14 mouse cellular contexts compared by ENCODE assay signal in the genomic region with DNA sequence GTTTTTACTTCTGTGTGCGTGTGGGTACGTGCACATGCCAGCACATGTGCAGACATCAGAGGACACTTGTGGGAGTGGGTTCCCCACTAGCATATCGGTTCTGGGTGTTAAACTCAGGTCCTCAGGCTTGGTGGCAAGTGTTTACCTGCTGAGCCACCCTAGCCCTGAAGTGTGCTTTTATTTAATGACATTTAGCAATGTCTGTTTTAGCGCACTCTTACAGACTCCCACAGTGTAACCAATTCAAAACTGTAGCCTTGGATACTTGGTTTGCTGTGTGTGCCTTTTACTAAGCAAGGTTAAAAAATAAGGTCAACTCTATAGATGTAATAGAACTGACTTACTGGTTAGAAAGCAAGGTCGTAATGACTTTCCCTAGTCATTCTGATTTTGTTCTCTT. TPM values are rescaled to one million over a fixed set of nuclear protein-coding genes. Genes with fewer than 3 reads are reported as not detected.
DNase-seq lines count a peak whose midpoint lies in the region; ATAC-seq and TF ChIP-seq lines count a peak whose summit lies in the region.
"Had no signal": no experiment of that assay in that cellular context is flagged by ENCODE, and none has a peak within 500 bp of the region (broad histone marks: within the 10 kb centered on the region; RNA-seq: fewer than 3 reads in every experiment).

No protein-coding gene starts in this region.

- no peak for ATAC-seq in heart, embryonic 13.5 days (ENCODE audit: extremely low read depth, insufficient number of reproducible peaks, low FRiP score, low TSS enrichment)
- no peak for ATAC-seq in heart, embryonic 11.5 days (replicated peaks; ENCODE audit: insufficient number of reproducible peaks, low FRiP score, low TSS enrichment)
- no peak for ATAC-seq in liver, postnatal 0 days
- no peak for ATAC-seq in intestine, postnatal 0 days

- H3K9me3 ChIP-seq in heart, embryonic 13.5 days, result no peaks in the 10 kb centered on the region
- H3K9me3 ChIP-seq in heart, embryonic 11.5 days (replicated peaks; ENCODE audit: control insufficient read depth, low read length), result no peaks in the 10 kb centered on the region
- no peaks in the 10 kb centered on the region for H3K9me3 ChIP-seq in liver, postnatal 0 days (ENCODE audit: low read length)
- H3K9me3 ChIP-seq in intestine, postnatal 0 days (ENCODE audit: control insufficient read depth), result no peaks in the 10 kb centered on the region
- H3K9me3 ChIP-seq: heart, embryonic 12.5 days had no signal

- H3K27me3 ChIP-seq in heart, embryonic 13.5 days (replicated peaks), result no peaks in the 10 kb centered on the region
- H3K27me3 ChIP-seq in heart, embryonic 11.5 days (ENCODE audit: control insufficient read depth, insufficient read depth, low read length), result no peaks in the 10 kb centered on the region
- no peaks in the 10 kb centered on the region for H3K27me3 ChIP-seq in liver, postnatal 0 days (ENCODE audit: insufficient read depth, low read length)
- H3K27me3 ChIP-seq in intestine, postnatal 0 days (replicated peaks; ENCODE audit: control insufficient read depth, insufficient read depth, low read length), result no peaks in the 10 kb centered on the region
- H3K27me3 ChIP-seq: heart, embryonic 12.5 days had no signal

- H3K36me3 ChIP-seq in heart, embryonic 13.5 days, result peaks cover 44% of the 10 kb centered on the region
- no peaks in the 10 kb centered on the region; the same call in none of the 2 replicates for H3K36me3 ChIP-seq in heart, embryonic 11.5 days (ENCODE audit: control insufficient read depth, insufficient read depth, low read length)
- peaks cover 23% of the 10 kb centered on the region for H3K36me3 ChIP-seq in liver, postnatal 0 days (replicated peaks; ENCODE audit: insufficient read depth, low read length)
- peaks cover 13% of the 10 kb centered on the region; the same call in 1 of the 2 replicates for H3K36me3 ChIP-seq in intestine, postnatal 0 days (ENCODE audit: control insufficient read depth, insufficient read depth)

- no peak overlapping the region for H3K4me3 ChIP-seq in heart, embryonic 13.5 days
- no peak overlapping the region for H3K4me3 ChIP-seq in heart, embryonic 11.5 days (ENCODE audit: low read depth, low read length)
- no peak overlapping the region for H3K4me3 ChIP-seq in liver, postnatal 0 days (ENCODE audit: low read depth, low read length)
- peak overlapping the region; percentile 30 for H3K4me3 ChIP-seq in cortical plate, adult 2 months (ENCODE audit: insufficient read depth, low read length)
- 0 out of 2 replicates have a peak overlapping the region, but pooled peaks have one; percentile 96 for H3K4me3 ChIP-seq in intestine, postnatal 0 days (ENCODE audit: low read depth, low read length)
- H3K4me3 ChIP-seq: heart, embryonic 12.5 days had no signal

- TF ChIP-seq POLR2A in cortical plate, adult 2 months (IDR thresholded peaks at IDR 0.05; ENCODE audit: extremely low read depth, insufficient read depth, low read length), result no peak

- 90% methylated on average over 5 of the region's 5 CpGs for WGBS in heart, embryonic 13.5 days
- 89% methylated on average over 5 of the region's 5 CpGs for WGBS in heart, embryonic 11.5 days (ENCODE audit: insufficient replicate concordance)
- 91% methylated on average over 5 of the region's 5 CpGs for WGBS in liver, postnatal 0 days (ENCODE audit: insufficient replicate concordance)
- 89% methylated on average over 5 of the region's 5 CpGs for WGBS in intestine, postnatal 0 days

- TF ChIP-seq CTCF in liver, postnatal 0 days (IDR thresholded peaks at IDR 0.05; ENCODE audit: low read depth), result no peak
- TF ChIP-seq CTCF in cortical plate, adult 2 months (IDR thresholded peaks at IDR 0.05; ENCODE audit: extremely low read depth, insufficient read depth, low read length), result no peak
- TF ChIP-seq CTCF in intestine, postnatal 0 days (IDR thresholded peaks at IDR 0.05; ENCODE audit: low read depth), result no peak

- H3K9ac ChIP-seq in heart, embryonic 13.5 days, result no peak overlapping the region; the same call in 1 of the 2 replicates
- H3K9ac ChIP-seq in heart, embryonic 11.5 days (ENCODE audit: low read depth, low read length), result no peak overlapping the region
- no peak overlapping the region for H3K9ac ChIP-seq in liver, postnatal 0 days (replicated peaks)
- H3K9ac ChIP-seq in intestine, postnatal 0 days (ENCODE audit: low read depth, low read length), result 0 out of 2 replicates have a peak overlapping the region, but pooled peaks have one; percentile 11
- H3K9ac ChIP-seq: heart, embryonic 12.5 days had no signal

- peak overlapping the region; percentile 79; the same call in 1 of the 2 replicates for H3K4me2 ChIP-seq in heart, embryonic 13.5 days
- H3K4me2 ChIP-seq in heart, embryonic 11.5 days, result no peak overlapping the region
- H3K4me2 ChIP-seq in liver, postnatal 0 days (ENCODE audit: low read depth, low read length), result peak overlapping the region; percentile 76; the same call in 1 of the 2 replicates
- H3K4me2 ChIP-seq in intestine, postnatal 0 days (replicated peaks; ENCODE audit: low read depth), result peak overlapping the region; percentile 70
- H3K4me2 ChIP-seq: heart, embryonic 12.5 days had no signal

- H3K4me1 ChIP-seq in heart, embryonic 13.5 days, result peaks cover 81% of the 10 kb centered on the region
- H3K4me1 ChIP-seq in heart, embryonic 11.5 days (ENCODE audit: control insufficient read depth, insufficient read depth, low read length), result peaks cover 45% of the 10 kb centered on the region
- peaks cover 65% of the 10 kb centered on the region for H3K4me1 ChIP-seq in liver, postnatal 0 days (ENCODE audit: insufficient read depth)
- peaks cover 19% of the 10 kb centered on the region for H3K4me1 ChIP-seq in cortical plate, adult 2 months (ENCODE audit: control insufficient read depth, insufficient read depth, low read length)
- H3K4me1 ChIP-seq in intestine, postnatal 0 days (replicated peaks; ENCODE audit: control insufficient read depth, insufficient read depth, low read length), result peaks cover 33% of the 10 kb centered on the region

- H3K27ac ChIP-seq in heart, embryonic 13.5 days (replicated peaks), result no peak overlapping the region
- H3K27ac ChIP-seq in heart, embryonic 11.5 days (ENCODE audit: low read depth, low read length), result no peak overlapping the region
- no peak overlapping the region for H3K27ac ChIP-seq in liver, postnatal 0 days (ENCODE audit: low read depth)
- H3K27ac ChIP-seq in cortical plate, adult 2 months (ENCODE audit: insufficient read depth, low read length), result no peak overlapping the region
- 0 out of 2 replicates have a peak overlapping the region, but pooled peaks have one; percentile 79 for H3K27ac ChIP-seq in intestine, postnatal 0 days (ENCODE audit: low read depth, low read length)

- TF ChIP-seq EP300 in liver, postnatal 0 days (IDR thresholded peaks at IDR 0.05; ENCODE audit: low read depth), result no peak

- no peak for DNase-seq in liver, postnatal 0 days
- no peak for DNase-seq in liver
- DNase-seq in frontal cortex, postnatal 14 days (ENCODE audit: low spot score in 2 of 2), result no peak
- DNase-seq in right cerebral cortex, postnatal 25 days, result no peak
- DNase-seq: adrenal gland, postnatal 14 days; gastrocnemius, postnatal 36 days; kidney, postnatal 14 days; lung, postnatal 4 days had no signal

RNA-seq across cellular contexts. Expression of a gene that starts 3.2 kb away (rescaled TPM):
- 17.8 and 18.6 TPM in 2 replicates for polyA plus RNA-seq in heart, embryonic 13.5 days (2015; fragmentation: Nextera tagmentation; extraction: Ambion mirVana)
- polyA plus RNA-seq in heart, embryonic 11.5 days (2014; fragmentation: Nextera tagmentation; extraction: Ambion mirVana), result 24.9 and 28.9 TPM in 2 replicates
- polyA plus RNA-seq in liver, postnatal 0 days (2015; fragmentation: Nextera tagmentation; extraction: Ambion mirVana), result 28.4 and 30.6 TPM in 2 replicates
- polyA plus RNA-seq in cortical plate, adult 2 months (2012; rRNA removed), result 35.5 and 37.0 TPM in 2 replicates
- polyA plus RNA-seq in intestine, postnatal 0 days (2015; fragmentation: Nextera tagmentation; extraction: Ambion mirVana), result 81.7 and 86.9 TPM in 2 replicates

RNA-seq across cellular contexts. Expression of a gene that starts 47.9 kb away (rescaled TPM):
- 0.05 TPM in 1 of 2 replicates, not detected in the other for polyA plus RNA-seq in heart, embryonic 13.5 days (2015; fragmentation: Nextera tagmentation; extraction: Ambion mirVana)
- polyA plus RNA-seq in heart, embryonic 11.5 days (2014; fragmentation: Nextera tagmentation; extraction: Ambion mirVana), result 0.11 TPM in 1 of 2 replicates, not detected in the other
- polyA plus RNA-seq in liver, postnatal 0 days (2015; fragmentation: Nextera tagmentation; extraction: Ambion mirVana), result not detected in 2 replicates
- 0.04 and 0.06 TPM in 2 replicates for polyA plus RNA-seq in cortical plate, adult 2 months (2012; rRNA removed)
- polyA plus RNA-seq in intestine, postnatal 0 days (2015; fragmentation: Nextera tagmentation; extraction: Ambion mirVana), result 0.08 TPM in 1 of 2 replicates, not detected in the other
- polyA plus RNA-seq: heart, embryonic 12.5 days; limb, embryonic 11.5 days had no signal

RNA-seq across cellular contexts. Expression of a gene that starts 59.9 kb away (rescaled TPM):
- 33.4 and 38.1 TPM in 2 replicates for polyA plus RNA-seq in heart, embryonic 13.5 days (2015; fragmentation: Nextera tagmentation; extraction: Ambion mirVana)
- 37.6 and 38.8 TPM in 2 replicates for polyA plus RNA-seq in heart, embryonic 11.5 days (2014; fragmentation: Nextera tagmentation; extraction: Ambion mirVana)
- polyA plus RNA-seq in liver, postnatal 0 days (2015; fragmentation: Nextera tagmentation; extraction: Ambion mirVana), result 9.4 and 11.0 TPM in 2 replicates
- 59.5 and 65.9 TPM in 2 replicates for polyA plus RNA-seq in cortical plate, adult 2 months (2012; rRNA removed)
- polyA plus RNA-seq in intestine, postnatal 0 days (2015; fragmentation: Nextera tagmentation; extraction: Ambion mirVana), result 22.7 and 23.8 TPM in 2 replicates

Comparison
In these comparisons a context has a peak if more than half of its experiments do, and no peak if none do; other contexts are left out.
1. H3K4me3 ChIP-seq: peak in cortical plate, adult 2 months (single experiment) and intestine, postnatal 0 days (single experiment); none in heart, embryonic 13.5 days (single experiment), heart, embryonic 11.5 days (single experiment) and liver, postnatal 0 days (single experiment).